Mouse (Mus musculus) bone marrow macrophage, adult 2 months (primary cell): ENCODE results near the gene Adarb1. TPM values are rescaled to one million over a fixed set of nuclear protein-coding genes. Genes with fewer than 3 reads are reported as not detected.
A peak's percentile ranks its signal among the peaks of the same experiment; 100 is the strongest.

ENCODE experiments used
- H3K27ac ChIP-seq: 2 replicates; pipeline ENCODE4 v1.5.1; 2012; ENCODE audit warnings: low read depth, low read length; ENCODE audit not compliant: insufficient read depth
- H3K4me1 ChIP-seq: 2 replicates; pipeline ENCODE4 v1.6.1; 2012; ENCODE audit warnings: low read length; ENCODE audit not compliant: control insufficient read depth, insufficient read depth
- H3K4me3 ChIP-seq: 2 replicates; pipeline ENCODE4 v1.5.1; 2012; ENCODE audit warnings: mild to moderate bottlenecking, low read length, moderate library complexity; ENCODE audit not compliant: insufficient read depth
- CTCF ChIP-seq: IDR thresholded peaks from 2 replicates; pipeline ENCODE4 v1.5.1; 2012; ENCODE audit warnings: low read depth, mild to moderate bottlenecking, low read length, moderate library complexity
- POLR2A ChIP-seq: IDR thresholded peaks from 2 replicates; pipeline ENCODE4 v1.6.1; 2012; ENCODE audit warnings: mild to moderate bottlenecking, low read depth, low read length, borderline replicate concordance
- polyA plus RNA-seq: library from polyadenylated mRNA; stranded (reverse); fragments of >200 nt; gene quantifications from 2 replicates; pipeline ENCODE4 v1.2.4, GENCODE M21; 2012; ENCODE audit not compliant: missing spikeins, insufficient read depth, insufficient read length

Adarb1 gene
- polyA plus RNA-seq, 1 experiment, result 0.84 TPM

DNA sequence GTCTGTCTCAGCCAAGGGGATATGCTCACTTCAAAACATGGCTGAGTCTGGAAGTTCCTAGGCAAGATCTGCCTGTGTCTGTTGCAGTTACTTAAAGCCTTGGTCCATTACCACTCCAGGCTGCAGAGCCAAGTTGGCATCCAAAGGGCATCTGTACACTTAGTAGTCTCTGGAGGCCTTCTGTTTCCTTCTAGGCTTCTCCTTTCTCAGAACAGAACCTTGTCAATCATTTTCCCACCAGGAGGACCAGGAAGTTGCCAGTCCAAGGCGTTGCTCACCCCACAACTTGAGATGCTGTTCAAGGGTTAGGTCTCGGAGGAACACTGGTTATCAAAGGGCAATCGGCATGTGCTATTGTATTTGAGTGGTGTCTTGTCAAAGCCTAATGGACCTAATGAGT is 21.0 kb upstream of the Adarb1 start:
- no peak overlapping the region for H3K4me3 ChIP-seq
- no peak overlapping the region for H3K27ac ChIP-seq
- peaks cover 11% of the 10 kb centered on the region; the same call in 1 of the 2 replicates for H3K4me1 ChIP-seq
- TF ChIP-seq POLR2A, result no peak
- no peak for TF ChIP-seq CTCF

DNA sequence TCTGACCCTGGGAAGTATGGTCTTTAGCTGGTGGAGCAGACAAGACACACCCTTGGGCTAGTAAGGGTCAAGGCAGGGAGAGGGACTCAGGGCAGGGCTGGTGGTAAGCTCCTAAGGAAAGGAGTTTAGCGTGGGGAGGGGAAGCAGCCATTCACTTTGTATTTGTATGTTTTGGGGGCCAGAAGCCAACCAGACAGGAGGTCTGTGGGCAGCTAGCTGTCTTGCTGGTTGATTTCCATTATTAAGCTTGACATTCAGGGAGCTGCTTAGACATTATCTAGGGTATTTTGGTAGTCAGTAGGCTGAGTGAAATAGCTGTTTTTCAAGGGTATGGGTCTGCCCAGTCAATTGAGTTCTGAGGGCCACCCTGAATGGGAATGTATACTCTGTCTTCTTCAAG is 20.0 kb upstream of the Adarb1 start:
- H3K4me1 ChIP-seq, result peaks cover 12% of the 10 kb centered on the region; the same call in 1 of the 2 replicates
- no peak overlapping the region for H3K4me3 ChIP-seq
- H3K27ac ChIP-seq, result no peak overlapping the region
- TF ChIP-seq CTCF, result no peak
- TF ChIP-seq POLR2A, result no peak

GRCm38 (mm10) chr10:77435343-77435742 is 17.3 kb upstream of the Adarb1 start:
- peaks cover 10% of the 10 kb centered on the region; the same call in 1 of the 2 replicates for H3K4me1 ChIP-seq
- TF ChIP-seq CTCF (no peak), POLR2A (no peak)
- H3K4me3 ChIP-seq, result no peak overlapping the region
- H3K27ac ChIP-seq, result no peak overlapping the region

- Histone ChIP-seq H3K4me3 (peak overlapping the region; percentile 25), H3K4me1 (peaks cover 9% of the 10 kb centered on the region; the same call in 1 of the 2 replicates)
Observed at GRCm38 (mm10) chr10:77434457-77435151, 16.5 kb upstream of the Adarb1 start.

DNA sequence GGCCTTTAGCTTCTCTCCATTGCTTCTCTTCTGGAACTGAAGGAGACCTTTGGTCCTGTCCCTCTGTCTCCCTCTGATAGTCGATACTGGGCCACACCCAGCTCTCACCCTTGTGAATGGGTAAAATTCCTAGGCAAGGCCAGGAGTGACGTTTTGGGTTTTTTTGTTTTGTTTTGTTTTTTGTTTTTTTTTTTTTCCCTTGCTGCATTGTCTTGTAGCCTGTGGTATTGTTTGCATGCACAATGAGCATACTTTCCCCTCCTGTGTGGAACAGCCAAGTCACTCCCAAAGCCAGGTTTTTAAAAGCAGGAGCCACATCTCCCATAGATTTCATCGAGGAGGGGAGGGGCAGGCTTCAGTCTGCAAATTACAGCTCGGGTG is 16.0 kb upstream of the Adarb1 start:
- no peak for TF ChIP-seq POLR2A
- Histone ChIP-seq H3K4me1 (peaks cover 9% of the 10 kb centered on the region; the same call in 1 of the 2 replicates), H3K4me3 (no peak overlapping the region), H3K27ac (no peak overlapping the region)

More at GRCm38 (mm10) chr10:77434457-77435151, 16.5 kb upstream of the Adarb1 start:
- no peak overlapping the region for H3K27ac ChIP-seq
- TF ChIP-seq POLR2A (no peak), CTCF (no peak)

DNA sequence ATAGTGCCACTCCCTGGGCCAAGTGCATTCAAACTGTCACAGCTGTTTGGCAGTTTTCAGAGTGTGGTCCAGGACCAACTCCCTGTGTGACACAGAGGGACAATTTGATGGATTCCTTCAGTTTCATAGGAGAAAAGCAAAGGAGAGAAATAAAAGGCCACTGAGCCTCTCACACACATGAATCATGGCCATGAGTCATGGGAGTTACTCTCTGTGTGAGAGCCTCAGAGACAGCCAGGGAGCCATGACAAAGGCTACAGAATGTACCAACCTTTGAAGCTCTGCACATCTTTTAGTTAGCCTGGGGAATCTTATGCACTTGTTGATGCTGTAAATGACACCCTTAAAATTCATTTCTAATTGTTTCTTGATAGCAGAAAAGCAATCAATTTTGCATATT is 12.7 kb upstream of the Adarb1 start:
- TF ChIP-seq CTCF, result no peak
- no peak for TF ChIP-seq POLR2A
- H3K27ac ChIP-seq, result no peak overlapping the region
- H3K4me3 ChIP-seq, result no peak overlapping the region
- peaks cover 9% of the 10 kb centered on the region; the same call in 1 of the 2 replicates for H3K4me1 ChIP-seq

GRCm38 (mm10) chr10:77429921-77430320 is 11.9 kb upstream of the Adarb1 start:
- Histone ChIP-seq H3K4me3 (no peak overlapping the region), H3K27ac (no peak overlapping the region), H3K4me1 (peaks cover 6% of the 10 kb centered on the region; the same call in 1 of the 2 replicates)
- TF ChIP-seq POLR2A (no peak), CTCF (no peak)

GRCm38 (mm10) chr10:77427610-77428009 is 9.5 kb upstream of the Adarb1 start:
- Histone ChIP-seq H3K4me1 (no peaks in the 10 kb centered on the region), H3K27ac (no peak overlapping the region), H3K4me3 (no peak overlapping the region)
- TF ChIP-seq POLR2A, result no peak
- no peak for TF ChIP-seq CTCF

DNA sequence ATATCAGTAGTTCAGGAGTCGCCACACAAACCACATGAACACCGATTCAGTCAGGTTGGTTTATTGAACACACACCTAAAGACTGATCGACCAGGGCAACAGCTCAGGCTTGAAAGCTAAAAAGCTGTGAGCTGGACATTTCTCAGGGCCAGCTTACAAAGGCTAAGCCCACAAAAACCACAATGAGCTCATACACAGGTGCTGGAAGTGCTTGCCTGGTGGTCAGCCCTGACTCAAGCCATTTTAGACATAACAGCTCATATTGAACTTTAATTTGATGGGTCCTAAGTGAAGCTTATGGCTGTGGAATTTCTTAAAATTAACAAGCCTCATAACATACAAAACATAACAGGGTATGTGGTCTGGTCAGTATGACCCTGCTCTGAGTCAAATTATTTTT is 2.1 kb upstream of the Adarb1 start:
- Histone ChIP-seq H3K4me3 (no peak overlapping the region), H3K4me1 (peaks cover 7% of the 10 kb centered on the region)
- TF ChIP-seq CTCF (no peak), POLR2A (no peak)

GRCm38 (mm10) chr10:77417240-77418102 is 599 bp downstream of the Adarb1 start:
- H3K4me1 ChIP-seq, result peaks cover 7% of the 10 kb centered on the region
- peak overlapping the region; percentile 73 for H3K4me3 ChIP-seq
- H3K27ac ChIP-seq, result no peak overlapping the region
- TF ChIP-seq POLR2A (no peak), CTCF (no peak)

More for the DNA sequence above, 2.1 kb upstream of the Adarb1 start:
- no peak overlapping the region for H3K27ac ChIP-seq
